Mouse (Mus musculus) G1E (cell line): ENCODE measurements around the gene App.

Experiments used
- CTCF ChIP-seq: IDR thresholded peaks from 2 replicates; pipeline ENCODE4 v1.5.1; 2012; ENCODE audit warnings: low read depth, low read length, inconsistent platforms, mixed read lengths
- GATA1 ChIP-seq: IDR thresholded peaks from 2 replicates; pipeline ENCODE4 v1.6.1; 2012; ENCODE audit warnings: borderline replicate concordance, low read length, inconsistent platforms, mixed read lengths
- GATA2 ChIP-seq: IDR thresholded peaks from 2 replicates; pipeline ENCODE4 v1.6.1; 2012; ENCODE audit warnings: low read depth, low read length, inconsistent platforms, borderline replicate concordance
- POLR2AphosphoS5 ChIP-seq: IDR thresholded peaks from 2 replicates; pipeline ENCODE4 v1.6.1; 2012; ENCODE audit warnings: low read depth, low read length, inconsistent platforms; ENCODE audit not compliant: insufficient replicate concordance
- TAL1 ChIP-seq: conservative IDR thresholded peaks from 2 replicates; pipeline ENCODE4 v1.6.1; 2012; ENCODE audit warnings: low read depth, low read length, inconsistent platforms, mixed read lengths

DNA sequence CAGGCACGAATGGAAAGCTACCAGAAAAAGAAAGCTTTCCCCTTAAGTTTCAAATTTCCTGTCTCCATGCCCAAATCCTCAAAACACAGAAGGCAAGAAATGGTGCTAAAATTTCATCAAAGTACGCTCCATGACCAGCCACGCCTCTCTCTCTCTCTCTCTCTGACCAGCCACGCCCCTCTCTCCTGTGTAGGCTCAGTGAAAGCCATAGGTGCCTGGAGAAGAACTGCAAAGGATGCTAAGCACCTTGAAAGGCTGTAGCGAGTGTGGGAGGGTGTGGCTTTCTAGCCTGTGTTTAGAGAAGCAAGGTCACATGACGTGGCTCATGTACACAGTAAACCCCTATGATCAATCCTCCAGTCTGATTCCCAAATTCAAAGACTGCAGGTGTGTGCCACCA, 126.3 kb downstream of the App start:
- no peak for TF ChIP-seq CTCF
- no peak for TF ChIP-seq POLR2AphosphoS5
- TF ChIP-seq TAL1: no peak
- no peak for TF ChIP-seq GATA2
- no peak for TF ChIP-seq GATA1
